Mouse (Mus musculus) ES-Bruce4 (cell line): ENCODE measurements around the gene Zfp652.

Experiments used
- CTCF ChIP-seq: IDR thresholded peaks from one replicate; pipeline ENCODE4 v1.8.1; 2011; ENCODE audit warnings: low read depth, low read length
- EP300 ChIP-seq: IDR thresholded peaks from 2 replicates; pipeline ENCODE4 v1.6.1; 2011; ENCODE audit warnings: low read depth, low read length; ENCODE audit not compliant: insufficient read depth
- POLR2A ChIP-seq: IDR thresholded peaks from one replicate; pipeline ENCODE4 v1.8.1; 2011; ENCODE audit warnings: low read length; ENCODE audit not compliant: insufficient read depth

DNA sequence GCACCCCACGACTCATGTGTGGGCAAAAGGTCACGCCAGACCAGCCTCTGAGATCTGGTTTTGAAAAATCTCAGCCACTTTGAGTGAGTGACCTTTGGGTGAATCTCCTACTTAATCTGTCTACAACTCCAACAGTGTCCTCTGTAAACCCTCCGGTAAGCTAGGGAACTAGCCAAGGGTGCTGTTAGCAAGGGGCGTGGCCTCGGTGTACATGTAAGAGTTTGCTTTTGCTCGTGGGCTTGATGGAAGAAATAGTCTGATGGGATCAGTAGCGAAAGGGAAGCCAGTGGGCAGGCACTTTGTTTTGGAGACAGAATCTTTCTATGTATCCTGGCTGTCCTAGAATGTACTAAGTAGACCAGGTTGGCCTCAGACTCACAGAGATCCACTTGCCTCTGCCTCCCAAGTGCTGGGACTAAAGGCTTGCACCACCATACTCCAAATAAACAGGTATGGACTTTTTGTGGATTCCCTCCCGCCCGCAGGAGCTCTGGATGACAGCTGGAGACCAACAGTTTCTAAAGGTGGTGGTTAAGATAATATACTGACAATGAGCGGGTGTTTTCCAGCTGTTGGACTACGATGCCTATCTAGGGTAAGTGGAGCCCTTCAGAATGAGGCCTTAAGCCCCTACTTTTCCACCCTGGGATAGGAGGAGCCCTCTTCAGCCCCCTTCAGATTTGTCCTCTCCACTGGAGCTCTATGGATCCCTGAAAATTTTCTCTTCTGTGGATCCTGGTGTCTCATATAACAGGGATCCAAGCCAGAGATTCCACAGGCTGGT, 115.9 kb downstream of the Zfp652 start:
- TF ChIP-seq CTCF (no peak), EP300 (no peak), POLR2A (no peak)
